Mouse (Mus musculus): ENCODE measurements around the gene Otx2.

- TF ChIP-seq POLR2A (IDR thresholded peaks at IDR 0.05; ENCODE audit: extremely low read depth, insufficient read depth, low read length) (no peak), CTCF (IDR thresholded peaks at IDR 0.05; ENCODE audit: low read depth, low read length) (no peak)
Measured at GRCm38 (mm10) chr14:48655792-48656550, 17.6 kb downstream of the Otx2 start.

Data from liver, adult 2 months (tissue).